Mouse (Mus musculus) intestine, embryonic 16.5 days (tissue): ENCODE results near the gene Cep350. TPM values are rescaled to one million over a fixed set of nuclear protein-coding genes. Genes with fewer than 3 reads are reported as not detected.

Experiments used
- ATAC-seq: fragments of 200-750 bp; cut with Nextera tagmentation; 2 replicates; pipeline ENCODE4 v1.8.0; 2017; ENCODE audit warnings: moderate TSS enrichment, moderate library complexity
- H3K27ac ChIP-seq: fragments of 300-500 bp; sonication (generic); 2 replicates; pipeline ENCODE4 v1.5.1; 2014; ENCODE audit warnings: mild to moderate bottlenecking, low read length
- H3K27me3 ChIP-seq: fragments of 300-500 bp; sonication (generic); replicated peaks from 2 replicates; pipeline ENCODE4 v1.6.1; 2014; ENCODE audit warnings: low read length, control low read depth, mixed read lengths; ENCODE audit not compliant: control insufficient read depth, insufficient read depth
- H3K36me3 ChIP-seq: fragments of 300-500 bp; sonication (generic); 2 replicates; pipeline ENCODE4 v1.6.1; 2014; ENCODE audit warnings: low read length, control low read depth; ENCODE audit not compliant: control insufficient read depth, insufficient read depth
- H3K4me1 ChIP-seq: fragments of 300-500 bp; sonication (generic); 2 replicates; pipeline ENCODE4 v1.6.1; 2014; ENCODE audit warnings: low read length, control low read depth, mixed read lengths; ENCODE audit not compliant: control insufficient read depth, insufficient read depth
- H3K4me2 ChIP-seq: fragments of 300-500 bp; sonication (generic); 2 replicates; pipeline ENCODE4 v1.6.1; 2014; ENCODE audit warnings: low read depth, low read length, control low read depth
- H3K4me3 ChIP-seq: fragments of 300-500 bp; sonication (generic); 2 replicates; pipeline ENCODE4 v1.5.1; 2014; ENCODE audit warnings: mild to moderate bottlenecking, low read length
- H3K9ac ChIP-seq: fragments of 300-500 bp; sonication (generic); 2 replicates; pipeline ENCODE4 v1.6.1; 2014; ENCODE audit warnings: low read depth, low read length
- H3K9me3 ChIP-seq: fragments of 300-500 bp; sonication (generic); 2 replicates; pipeline ENCODE4 v1.6.1; 2016; ENCODE audit warnings: low read length, control low read depth; ENCODE audit not compliant: control insufficient read depth
- WGBS: fragments of 180-500 bp; shearing (Covaris S2); extraction: QIAGEN DNeasy Blood & Tissue Kit; methylation state at CpG from one replicate; pipeline ENCODE4 v1.1.7; 2014; 5-methylcytosine and 5-hydroxymethylcytosine counted together
- polyA plus RNA-seq: library from polyadenylated mRNA; unstranded; fragments of >200 nt; fragmentation: Nextera tagmentation; extraction: Ambion mirVana; gene quantifications from 2 replicates; pipeline ENCODE4 v1.2.1, GENCODE M21; 2015

Cep350 gene
- polyA plus RNA-seq, 1 experiment from 2014 or later: 9.8 TPM

- Histone ChIP-seq H3K36me3 (0 out of 2 replicates have a peak, but pooled peaks cover 3% of the 10 kb centered on the region), H3K9ac (no peak overlapping the region), H3K4me3 (no peak overlapping the region), H3K27me3 (no peaks in the 10 kb centered on the region), H3K27ac (no peak overlapping the region), H3K4me1 (no peaks in the 10 kb centered on the region), H3K4me2 (no peak overlapping the region), H3K9me3 (no peaks in the 10 kb centered on the region)
- 96% methylated on average over 5 of the region's 5 CpGs for WGBS
- ATAC-seq: no peak
Observed at GRCm38 (mm10) chr1:155853009-155853408, 120.0 kb downstream of the Cep350 start.

GRCm38 (mm10) chr1:155844235-155844634, 128.8 kb downstream of the Cep350 start:
- Histone ChIP-seq H3K27me3 (no peaks in the 10 kb centered on the region), H3K27ac (no peak overlapping the region), H3K4me3 (no peak overlapping the region), H3K36me3 (peaks cover 11% of the 10 kb centered on the region), H3K9me3 (no peaks in the 10 kb centered on the region), H3K4me2 (no peak overlapping the region), H3K9ac (no peak overlapping the region), H3K4me1 (no peaks in the 10 kb centered on the region)
- WGBS: 74% methylated on average over 5 of the region's 5 CpGs
- ATAC-seq: no peak

- Histone ChIP-seq H3K9ac (no peak overlapping the region), H3K9me3 (no peaks in the 10 kb centered on the region), H3K27ac (no peak overlapping the region), H3K4me3 (no peak overlapping the region), H3K36me3 (peaks cover 11% of the 10 kb centered on the region), H3K4me1 (no peaks in the 10 kb centered on the region), H3K27me3 (no peaks in the 10 kb centered on the region), H3K4me2 (no peak overlapping the region)
- peak; percentile 42; the same call in 1 of the 2 replicates for ATAC-seq
- 69% methylated on average over 4 of the region's 4 CpGs for WGBS
Observed at GRCm38 (mm10) chr1:155843538-155843937, 129.5 kb downstream of the Cep350 start.

GRCm38 (mm10) chr1:155835667-155836066, 137.4 kb downstream of the Cep350 start:
- no peak for ATAC-seq
- WGBS: 66% methylated on average over 2 of the region's 2 CpGs
- Histone ChIP-seq H3K4me3 (no peak overlapping the region), H3K9me3 (no peaks in the 10 kb centered on the region), H3K4me2 (no peak overlapping the region), H3K27me3 (no peaks in the 10 kb centered on the region), H3K36me3 (no peaks in the 10 kb centered on the region), H3K9ac (no peak overlapping the region), H3K27ac (no peak overlapping the region), H3K4me1 (no peaks in the 10 kb centered on the region)

GRCm38 (mm10) chr1:155833610-155834009, 139.4 kb downstream of the Cep350 start:
- 84% methylated on average over 9 of the region's 9 CpGs for WGBS
- Histone ChIP-seq H3K9me3 (no peaks in the 10 kb centered on the region), H3K9ac (no peak overlapping the region), H3K4me1 (no peaks in the 10 kb centered on the region), H3K27me3 (no peaks in the 10 kb centered on the region), H3K27ac (no peak overlapping the region), H3K4me3 (no peak overlapping the region), H3K36me3 (no peaks in the 10 kb centered on the region), H3K4me2 (no peak overlapping the region)
- ATAC-seq: no peak

- 88% methylated on average over 3 of the region's 3 CpGs for WGBS
- H3K9me3 ChIP-seq: no peaks in the 10 kb centered on the region
- H3K27me3 ChIP-seq: no peaks in the 10 kb centered on the region
- no peak overlapping the region for H3K27ac ChIP-seq
- ATAC-seq: no peak
- no peaks in the 10 kb centered on the region for H3K36me3 ChIP-seq
- H3K4me1 ChIP-seq: peaks cover 8% of the 10 kb centered on the region
- H3K4me3 ChIP-seq: no peak overlapping the region
- no peak overlapping the region for H3K9ac ChIP-seq
- H3K4me2 ChIP-seq: no peak overlapping the region
Observed at GRCm38 (mm10) chr1:155831958-155832357, 141.1 kb downstream of the Cep350 start.

- Histone ChIP-seq H3K4me2 (no peak overlapping the region), H3K4me3 (no peak overlapping the region), H3K36me3 (no peaks in the 10 kb centered on the region), H3K27ac (no peak overlapping the region), H3K4me1 (peaks cover 8% of the 10 kb centered on the region), H3K9me3 (no peaks in the 10 kb centered on the region), H3K9ac (no peak overlapping the region), H3K27me3 (no peaks in the 10 kb centered on the region)
- no peak for ATAC-seq
- WGBS: 68% methylated on average over 6 of the region's 6 CpGs
Observed at GRCm38 (mm10) chr1:155830861-155831260, 142.2 kb downstream of the Cep350 start.

GRCm38 (mm10) chr1:155827703-155828295, 145.3 kb downstream of the Cep350 start:
- no peaks in the 10 kb centered on the region for H3K36me3 ChIP-seq
- H3K4me1 ChIP-seq: peaks cover 8% of the 10 kb centered on the region
- H3K9me3 ChIP-seq: no peaks in the 10 kb centered on the region
- H3K9ac ChIP-seq: no peak overlapping the region
- 47% methylated on average over 8 of the region's 8 CpGs for WGBS
- H3K4me3 ChIP-seq: no peak overlapping the region
- no peak overlapping the region for H3K27ac ChIP-seq
- H3K4me2 ChIP-seq: no peak overlapping the region
- no peaks in the 10 kb centered on the region for H3K27me3 ChIP-seq
- ATAC-seq: 0 out of 2 replicates have a peak, but pooled peaks have one; percentile 31

GRCm38 (mm10) chr1:155826803-155827395, 146.2 kb downstream of the Cep350 start:
- Histone ChIP-seq H3K4me1 (peaks cover 8% of the 10 kb centered on the region), H3K4me3 (no peak overlapping the region), H3K27ac (no peak overlapping the region), H3K36me3 (no peaks in the 10 kb centered on the region), H3K27me3 (no peaks in the 10 kb centered on the region), H3K9ac (no peak overlapping the region), H3K9me3 (0 out of 2 replicates have a peak, but pooled peaks cover 3% of the 10 kb centered on the region), H3K4me2 (no peak overlapping the region)
- 36% methylated on average over 5 of the region's 5 CpGs for WGBS
- peak; percentile 77 for ATAC-seq
